11 mouse cellular contexts compared by ENCODE assay signal in genomic region chr6:146702126-146702881, GRCm38 (mm10). TPM values are rescaled to one million over a fixed set of nuclear protein-coding genes. Genes with fewer than 3 reads are reported as not detected.
A peak's percentile ranks its signal among the peaks of the same experiment; 100 is the strongest.
DNase-seq lines count a peak whose midpoint lies in the region; ATAC-seq lines count a peak whose summit lies in the region.
"Had no signal": no experiment of that assay in that cellular context is flagged by ENCODE, and none has a peak within 500 bp of the region (broad histone marks: within the 10 kb centered on the region; RNA-seq: fewer than 3 reads in every experiment).

No protein-coding gene starts in this region.

- intact Hi-C loops in left cerebral cortex, postnatal 14 days (cut with DNase I), result no loop called here

- peak overlapping the region; percentile 14; the same call in 1 of the 2 replicates for H3K27ac ChIP-seq in heart, embryonic 16.5 days (ENCODE audit: low read length)
- H3K27ac ChIP-seq: forebrain, embryonic 10.5 days; hindbrain, embryonic 15.5 days had no signal

- H3K9me3 ChIP-seq in heart, embryonic 16.5 days (replicated peaks; ENCODE audit: control insufficient read depth, low read length), result peaks cover 5% of the 10 kb centered on the region; the same call in 1 of the 2 replicates
- H3K9me3 ChIP-seq: forebrain, embryonic 10.5 days; hindbrain, embryonic 15.5 days had no signal

- peak; percentile 68 for ATAC-seq in common myeloid progenitor, adult 5-6 weeks (replicated peaks; ENCODE audit: low read depth, poor library complexity, severe bottlenecking)
- ATAC-seq in heart, embryonic 16.5 days (replicated peaks; ENCODE audit: extremely low read depth, insufficient read depth, low FRiP score), result no peak; the same call in 1 of the 2 replicates
- ATAC-seq in megakaryocyte, adult 5-6 weeks (ENCODE audit: poor library complexity, severe bottlenecking), result peak; percentile 52
- ATAC-seq in cerebellum, adult (ENCODE audit: insufficient number of reproducible peaks, low FRiP score, low TSS enrichment), result no peak

- peak; percentile 32 for DNase-seq in kidney, postnatal 10 days
- no peak for DNase-seq in kidney, adult 9 months
- DNase-seq in spleen, adult 18-20 months, result no peak
- no peak for DNase-seq in left cerebral cortex, postnatal 14 days (ENCODE audit: low spot score in 2 of 2)
- DNase-seq: cerebellum, adult 2 months had no signal

- no peaks in the 10 kb centered on the region for H3K36me3 ChIP-seq in heart, embryonic 16.5 days (ENCODE audit: control insufficient read depth, insufficient read depth)
- H3K36me3 ChIP-seq: forebrain, embryonic 10.5 days; hindbrain, embryonic 15.5 days had no signal

- WGBS in heart, embryonic 16.5 days, result 55% methylated on average over 11 of the region's 11 CpGs

- no peak overlapping the region for H3K4me2 ChIP-seq in heart, embryonic 16.5 days (ENCODE audit: low read depth, low read length)
- H3K4me2 ChIP-seq: hindbrain, embryonic 15.5 days had no signal

- H3K4me3 ChIP-seq in heart, embryonic 16.5 days (ENCODE audit: low read length), result no peak overlapping the region
- H3K4me3 ChIP-seq: forebrain, embryonic 10.5 days; hindbrain, embryonic 15.5 days had no signal

- no peaks in the 10 kb centered on the region for H3K27me3 ChIP-seq in heart, embryonic 16.5 days (ENCODE audit: control insufficient read depth, insufficient read depth, low read length)
- H3K27me3 ChIP-seq: hindbrain, embryonic 15.5 days had no signal

- no peaks in the 10 kb centered on the region for H3K4me1 ChIP-seq in heart, embryonic 16.5 days (ENCODE audit: control insufficient read depth, insufficient read depth, low read length)
- H3K4me1 ChIP-seq: forebrain, embryonic 10.5 days; hindbrain, embryonic 15.5 days had no signal

- no peak overlapping the region for H3K9ac ChIP-seq in heart, embryonic 16.5 days (ENCODE audit: low read length)
- H3K9ac ChIP-seq: hindbrain, embryonic 15.5 days had no signal

RNA-seq across cellular contexts. Expression of gene Stk38l, which starts 22.5 kb away (rescaled TPM):
- 1.3 and 2.9 TPM in 2 replicates for total RNA-seq in common myeloid progenitor, adult 5-6 weeks (2017)
- polyA plus RNA-seq in heart, embryonic 16.5 days (2015; fragmentation: Nextera tagmentation; extraction: Ambion mirVana), result 28.9 and 30.3 TPM in 2 replicates
- 2.2 and 5.0 TPM in 2 replicates for total RNA-seq in megakaryocyte, adult 5-6 weeks (2015)
- total RNA-seq in megakaryocyte, adult 5-6 weeks (2017), result 2.8 and 3.7 TPM in 2 replicates
- 10 to 100 TPM; 19.1 to 19.3 TPM for total RNA-seq in left cerebral cortex, postnatal 14 days (2021)

RNA-seq across cellular contexts. Expression of gene Tm7sf3, which starts 59.7 kb away (rescaled TPM):
- 51.9 and 55.6 TPM in 2 replicates for total RNA-seq in common myeloid progenitor, adult 5-6 weeks (2017)
- polyA plus RNA-seq in heart, embryonic 16.5 days (2015; fragmentation: Nextera tagmentation; extraction: Ambion mirVana), result 35.3 and 37.5 TPM in 2 replicates
- 27.8 and 31.6 TPM in 2 replicates for total RNA-seq in megakaryocyte, adult 5-6 weeks (2015)
- 40.3 and 40.4 TPM in 2 replicates for total RNA-seq in megakaryocyte, adult 5-6 weeks (2017)
- total RNA-seq in left cerebral cortex, postnatal 14 days (2021), result 10 to 100 TPM; 30.0 to 33.5 TPM

RNA-seq across cellular contexts. Expression of gene Med21, which starts 60.0 kb away (rescaled TPM):
- total RNA-seq in common myeloid progenitor, adult 5-6 weeks (2017), result 59.5 and 75.1 TPM in 2 replicates
- polyA plus RNA-seq in heart, embryonic 16.5 days (2015; fragmentation: Nextera tagmentation; extraction: Ambion mirVana), result 143 and 150 TPM in 2 replicates
- total RNA-seq in megakaryocyte, adult 5-6 weeks (2015), result 96.7 and 109 TPM in 2 replicates
- total RNA-seq in megakaryocyte, adult 5-6 weeks (2017), result 76.2 and 82.8 TPM in 2 replicates
- 10 to 100 TPM; 38.2 to 39.1 TPM for total RNA-seq in left cerebral cortex, postnatal 14 days (2021)

Comparison
In these comparisons a context has a peak if more than half of its experiments do, and no peak if none do; other contexts are left out.
1. ATAC-seq: peak in common myeloid progenitor, adult 5-6 weeks (single experiment) and megakaryocyte, adult 5-6 weeks (single experiment); none in heart, embryonic 16.5 days (single experiment) and cerebellum, adult (single experiment).